Mouse (Mus musculus) hindbrain, embryonic 11.5 days (tissue): ENCODE data around the gene Pcdh19. TPM values are rescaled to one million over a fixed set of nuclear protein-coding genes. Genes with fewer than 3 reads are reported as not detected.
A peak's percentile ranks its signal among the peaks of the same experiment; 100 is the strongest.

Experiments used
- ATAC-seq: fragments of 200-750 bp; cut with Nextera tagmentation; 2 replicates; pipeline ENCODE4 v1.8.0; 2017; ENCODE audit warnings: mild to moderate bottlenecking, moderate TSS enrichment, moderate library complexity; ENCODE audit not compliant: low FRiP score
- DNase-seq: peaks from one replicate; pipeline ENCODE4 v3.0.0-alpha.2; 2015; ENCODE audit warnings: low spot score
- H3K27ac ChIP-seq: fragments of 300-500 bp; sonication (generic); 2 replicates; pipeline ENCODE4 v1.5.1; 2014; ENCODE audit warnings: mild to moderate bottlenecking, low read depth, low read length
- H3K27me3 ChIP-seq: fragments of 300-500 bp; sonication (generic); 2 replicates; pipeline ENCODE4 v1.6.1; 2014; ENCODE audit warnings: mild to moderate bottlenecking, low read length, moderate library complexity, mixed read lengths; ENCODE audit not compliant: control insufficient read depth, insufficient read depth
- H3K36me3 ChIP-seq: fragments of 300-500 bp; sonication (generic); 2 replicates; pipeline ENCODE4 v1.6.1; 2014; ENCODE audit warnings: mild to moderate bottlenecking, low read length, moderate library complexity, mixed read lengths; ENCODE audit not compliant: control insufficient read depth, insufficient read depth
- H3K4me1 ChIP-seq: fragments of 300-500 bp; sonication (generic); replicated peaks from 2 replicates; pipeline ENCODE4 v1.6.1; 2014; ENCODE audit warnings: low read length, mixed read lengths; ENCODE audit not compliant: control insufficient read depth, insufficient read depth
- H3K4me2 ChIP-seq: fragments of 300-500 bp; sonication (generic); replicated peaks from 2 replicates; pipeline ENCODE4 v1.6.1; 2014; ENCODE audit warnings: mild to moderate bottlenecking, low read depth, low read length
- H3K4me3 ChIP-seq: fragments of 300-500 bp; sonication (generic); 2 replicates; pipeline ENCODE4 v1.5.1; 2014; ENCODE audit warnings: low read depth, low read length
- H3K9ac ChIP-seq: fragments of 300-500 bp; sonication (generic); 2 replicates; pipeline ENCODE4 v1.6.1; 2014; ENCODE audit warnings: low read depth, low read length
- H3K9me3 ChIP-seq: fragments of 300-500 bp; sonication (generic); 2 replicates; pipeline ENCODE4 v1.6.1; 2016; ENCODE audit warnings: low read length; ENCODE audit not compliant: control insufficient read depth
- WGBS: fragments of 180-500 bp; shearing (Covaris S2); extraction: QIAGEN DNeasy Blood & Tissue Kit; methylation state at CpG from one replicate; pipeline ENCODE4 v1.1.7; 2014; 5-methylcytosine and 5-hydroxymethylcytosine counted together
- polyA plus RNA-seq: library from polyadenylated mRNA; unstranded; fragments of >200 nt; fragmentation: Nextera tagmentation; extraction: Ambion mirVana; gene quantifications from 2 replicates; pipeline ENCODE4 v1.2.1, GENCODE M21; 2014

The Pcdh19 gene
- polyA plus RNA-seq, 1 experiment from 2014 or later: 4.8 TPM

DNA sequence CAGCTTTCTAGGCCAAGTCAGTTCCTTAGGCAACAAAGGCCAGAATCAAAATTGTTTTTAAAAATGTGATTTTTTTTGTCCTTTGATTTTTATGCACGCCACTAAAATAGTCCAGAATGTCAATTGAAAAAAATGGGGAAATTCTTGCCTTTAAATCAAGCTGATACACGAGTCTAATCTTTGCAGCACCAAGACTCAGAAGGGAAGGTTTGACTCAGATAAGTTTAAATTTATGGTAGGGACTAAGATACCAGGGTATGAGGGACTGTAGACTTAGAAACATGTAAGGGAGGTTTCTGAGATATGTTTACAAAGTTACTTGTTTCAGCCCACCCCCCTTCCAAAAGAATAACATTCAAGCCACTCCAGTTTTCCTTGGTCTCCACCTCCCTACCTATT is 3.6 kb upstream of the Pcdh19 start:
- no peaks in the 10 kb centered on the region; the same call in 1 of the 2 replicates for H3K27me3 ChIP-seq
- no peak for DNase-seq
- no peaks in the 10 kb centered on the region for H3K9me3 ChIP-seq
- no peaks in the 10 kb centered on the region for H3K4me1 ChIP-seq
- no peak overlapping the region for H3K4me2 ChIP-seq
- no peak overlapping the region for H3K9ac ChIP-seq
- no peak overlapping the region for H3K4me3 ChIP-seq
- WGBS: 45% methylated on average over 2 of the region's 2 CpGs
- no peak for ATAC-seq
- no peaks in the 10 kb centered on the region for H3K36me3 ChIP-seq
- no peak overlapping the region for H3K27ac ChIP-seq

DNA sequence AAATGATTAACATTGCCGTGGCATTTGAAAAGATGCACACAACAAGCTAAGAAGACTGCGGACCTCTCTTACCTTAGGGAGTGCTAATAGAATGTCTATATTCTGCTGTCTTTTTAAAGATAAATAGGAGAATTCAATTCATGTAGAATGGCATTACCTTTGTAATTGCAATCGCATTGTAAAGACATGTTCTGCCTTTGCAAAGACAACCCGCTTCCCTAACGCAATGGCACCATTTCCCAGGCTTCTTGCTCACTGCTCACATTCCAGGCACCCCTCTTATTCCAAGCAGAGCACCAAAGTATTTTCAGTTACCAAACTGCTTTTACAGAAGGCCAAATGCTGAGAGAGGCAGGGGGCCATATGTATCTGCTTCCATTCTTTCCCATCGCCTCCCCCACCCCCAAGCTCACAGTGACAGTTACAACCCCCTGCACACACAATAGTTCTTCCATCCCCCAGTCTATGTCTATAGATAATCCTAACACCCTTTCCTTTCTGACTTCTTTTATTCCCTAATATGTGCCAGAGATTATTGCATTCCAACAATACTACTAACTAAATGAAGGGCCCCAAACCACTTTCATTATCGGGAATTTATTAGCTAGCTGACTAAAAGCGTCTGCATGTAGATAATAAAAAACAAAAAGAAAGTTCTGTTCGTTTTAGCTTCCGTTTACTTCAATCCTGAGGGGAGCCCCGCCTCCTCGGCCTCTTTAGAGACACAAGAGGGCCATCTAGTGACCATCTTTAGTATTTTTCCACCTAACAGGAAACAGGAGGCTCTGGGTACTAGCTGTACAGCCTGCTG is 3.0 kb upstream of the Pcdh19 start:
- H3K9me3 ChIP-seq: no peaks in the 10 kb centered on the region
- no peaks in the 10 kb centered on the region for H3K4me1 ChIP-seq
- no peak overlapping the region for H3K27ac ChIP-seq
- peak; percentile 77 for DNase-seq
- 13% methylated on average over 12 of the region's 12 CpGs for WGBS
- H3K36me3 ChIP-seq: no peaks in the 10 kb centered on the region
- peak overlapping the region; percentile 45 for H3K4me2 ChIP-seq
- peak overlapping the region; percentile 26 for H3K4me3 ChIP-seq
- ATAC-seq: no peak
- H3K27me3 ChIP-seq: no peaks in the 10 kb centered on the region; the same call in 1 of the 2 replicates
- no peak overlapping the region for H3K9ac ChIP-seq

DNA sequence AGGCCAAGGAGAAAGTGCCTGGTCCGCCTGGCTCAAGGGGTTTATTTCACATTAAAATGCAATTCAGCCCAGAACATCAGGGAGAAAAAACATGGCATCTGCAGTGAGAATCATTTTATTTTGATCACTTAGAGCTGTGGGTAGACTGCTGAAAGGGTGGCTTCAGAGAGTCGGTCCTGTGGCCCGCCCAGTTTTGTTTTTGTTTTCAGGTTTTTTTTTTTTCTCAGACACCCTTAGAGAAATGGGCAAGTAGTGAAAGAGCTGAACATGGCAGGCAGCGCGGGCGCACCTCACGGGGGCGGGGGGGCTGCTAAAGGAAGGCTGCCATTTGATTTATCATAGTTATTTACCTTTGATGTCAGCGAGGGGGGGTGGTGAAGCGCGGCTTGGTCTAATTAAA is 2.0 kb upstream of the Pcdh19 start:
- Histone ChIP-seq H3K9me3 (no peaks in the 10 kb centered on the region), H3K36me3 (no peaks in the 10 kb centered on the region), H3K27ac (no peak overlapping the region), H3K4me2 (peak overlapping the region; percentile 45), H3K9ac (no peak overlapping the region), H3K4me3 (peak overlapping the region; percentile 26), H3K27me3 (no peaks in the 10 kb centered on the region; the same call in 1 of the 2 replicates), H3K4me1 (no peaks in the 10 kb centered on the region)
- DNase-seq (peak; percentile 12), ATAC-seq (no peak)
- 18% methylated on average over 11 of the region's 11 CpGs for WGBS

DNA sequence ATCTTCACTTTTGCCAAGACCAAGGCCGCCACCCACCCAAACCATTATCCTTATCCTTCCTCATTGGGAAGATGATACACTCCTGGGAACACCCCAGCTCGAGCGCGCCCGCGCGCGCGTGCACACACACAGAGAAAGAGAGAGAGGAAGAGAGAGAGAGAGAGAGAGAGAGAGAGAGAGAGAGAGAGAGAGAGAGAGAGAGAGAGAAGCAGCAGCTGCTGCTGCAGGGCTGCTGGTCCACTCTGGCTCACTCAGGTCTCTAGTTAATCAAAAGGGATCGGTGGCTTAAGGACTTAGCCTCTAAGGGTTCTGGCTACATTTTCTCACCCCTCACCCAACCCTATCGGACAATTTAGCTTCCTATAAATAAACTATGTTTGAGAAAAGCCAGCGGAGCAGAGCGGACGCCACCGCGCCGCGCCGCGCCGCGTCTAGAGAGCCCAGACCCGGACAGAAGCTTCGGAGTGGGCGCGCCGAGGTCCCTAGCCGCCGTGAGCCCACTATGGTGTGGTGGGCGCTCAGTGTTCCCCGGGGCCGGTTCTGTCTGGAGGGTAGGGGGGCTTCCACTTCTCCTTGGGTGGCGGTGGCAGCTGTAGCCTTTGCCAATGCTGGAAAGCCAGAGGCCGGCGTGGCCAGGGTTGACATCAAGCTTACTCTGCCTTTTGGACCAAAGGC is 926 bp upstream of the Pcdh19 start:
- peak; percentile 18 for ATAC-seq
- peak overlapping the region; percentile 83 for H3K4me2 ChIP-seq
- no peaks in the 10 kb centered on the region for H3K9me3 ChIP-seq
- no peaks in the 10 kb centered on the region for H3K4me1 ChIP-seq
- H3K9ac ChIP-seq: peak overlapping the region; percentile 31
- peak overlapping the region; percentile 34 for H3K4me3 ChIP-seq
- peaks cover 3% of the 10 kb centered on the region; the same call in 1 of the 2 replicates for H3K27me3 ChIP-seq
- 21% methylated on average over 35 of the region's 35 CpGs for WGBS
- peak; percentile 44 for DNase-seq
- no peaks in the 10 kb centered on the region for H3K36me3 ChIP-seq
- H3K27ac ChIP-seq: no peak overlapping the region

DNA sequence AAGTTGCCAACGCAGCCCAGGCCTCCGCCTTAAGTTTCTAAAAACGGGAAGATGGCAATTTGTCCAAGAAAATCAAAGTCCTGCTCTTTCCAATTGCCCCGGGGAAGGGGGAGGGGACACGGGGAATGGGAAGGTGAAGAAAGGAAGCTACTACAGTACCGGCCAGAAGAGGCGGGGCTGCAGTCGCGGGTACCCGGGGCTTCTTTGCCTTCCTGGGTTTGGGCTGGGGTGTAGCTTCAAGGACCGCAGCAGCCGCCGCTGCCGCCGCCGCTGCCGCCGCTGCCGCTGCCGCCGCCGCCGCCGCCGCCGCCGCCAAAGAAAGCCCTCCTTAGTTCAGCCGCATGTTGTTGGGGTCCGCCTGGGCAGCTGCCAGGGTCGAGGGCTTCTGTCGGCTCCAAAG is 631 bp downstream of the Pcdh19 start:
- DNase-seq (no peak), ATAC-seq (0 out of 2 replicates have a peak, but pooled peaks have one; percentile 1)
- peak overlapping the region; percentile 83 for H3K4me2 ChIP-seq
- 13% methylated on average over 17 of the region's 31 CpGs for WGBS
- 0 out of 2 replicates have a peak overlapping the region, but pooled peaks have one; percentile 42 for H3K27ac ChIP-seq
- H3K36me3 ChIP-seq: no peaks in the 10 kb centered on the region
- H3K9ac ChIP-seq: peak overlapping the region; percentile 42; the same call in 1 of the 2 replicates
- peaks cover 3% of the 10 kb centered on the region; the same call in 1 of the 2 replicates for H3K27me3 ChIP-seq
- H3K4me3 ChIP-seq: peak overlapping the region; percentile 48
- H3K4me1 ChIP-seq: no peaks in the 10 kb centered on the region
- no peaks in the 10 kb centered on the region for H3K9me3 ChIP-seq

DNA sequence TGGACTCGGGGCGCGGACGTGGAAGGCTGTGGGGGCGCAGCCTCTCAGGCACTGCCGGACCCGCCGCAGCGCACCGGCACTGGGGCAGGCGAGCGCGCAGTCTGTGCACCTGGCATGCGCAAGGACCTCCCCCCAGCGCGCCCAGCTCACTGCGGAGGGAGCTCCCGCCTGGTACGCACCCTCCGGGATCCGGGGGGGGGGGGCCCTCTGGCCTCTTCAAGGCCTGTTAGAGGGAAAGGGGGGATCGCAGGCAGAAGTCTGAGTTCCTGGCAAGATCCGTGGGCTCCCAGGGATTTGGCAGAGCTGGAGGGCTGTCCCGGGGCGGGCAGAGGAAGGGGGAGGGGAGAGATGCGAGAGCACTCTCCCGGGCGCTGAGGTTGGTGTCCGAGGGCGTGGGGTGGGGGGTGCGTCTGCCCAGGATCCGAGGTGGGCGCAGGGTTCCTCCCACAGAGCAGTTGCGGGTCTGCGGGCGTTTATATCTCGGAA is 1.1 kb downstream of the Pcdh19 start:
- peak; percentile 34 for DNase-seq
- ATAC-seq: peak; percentile 11
- H3K4me3 ChIP-seq: peak overlapping the region; percentile 48

DNA sequence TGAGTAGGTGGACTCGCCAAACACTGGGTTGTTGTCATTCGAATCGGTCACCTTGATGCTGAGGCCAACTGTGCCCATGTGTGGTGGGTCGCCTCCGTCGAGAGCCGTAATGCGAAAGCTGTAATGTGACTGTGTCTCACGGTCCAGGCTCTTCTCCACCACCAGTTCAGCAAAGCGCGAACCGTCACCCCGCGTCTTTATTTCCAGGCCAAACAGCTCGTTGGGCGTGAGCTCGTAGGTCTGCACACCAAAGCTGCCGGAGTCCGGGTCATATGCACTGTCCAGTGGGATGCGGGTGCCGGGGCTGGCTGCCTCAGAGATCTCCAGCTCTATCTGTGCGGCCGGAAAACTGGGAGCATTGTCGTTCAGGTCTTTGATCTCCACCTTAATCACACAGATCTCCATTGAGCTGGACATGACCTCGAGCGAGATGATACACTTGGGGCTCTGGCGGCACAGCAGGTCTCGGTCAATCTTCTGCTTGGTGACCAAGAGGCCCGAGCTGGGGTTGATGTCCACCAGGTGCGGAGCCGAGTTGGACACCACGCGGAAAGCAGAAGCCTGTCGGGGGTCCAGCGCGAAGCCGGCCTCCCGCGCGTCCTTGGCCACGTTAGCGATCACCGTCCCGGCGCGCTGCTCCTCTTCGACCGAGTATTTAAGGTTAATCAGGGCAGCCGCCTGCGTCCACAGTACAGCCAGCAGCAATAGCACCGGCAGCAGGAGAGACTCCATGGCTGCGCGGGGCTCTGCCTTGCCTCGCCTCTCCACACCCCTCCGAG is 2.1 kb downstream of the Pcdh19 start:
- DNase-seq (peak; percentile 37), ATAC-seq (0 out of 2 replicates have a peak, but pooled peaks have one; percentile 0)
- H3K4me2 ChIP-seq: peak overlapping the region; percentile 83
- H3K4me3 ChIP-seq: peak overlapping the region; percentile 48
- H3K36me3 ChIP-seq: no peaks in the 10 kb centered on the region
- no peak overlapping the region for H3K27ac ChIP-seq
- H3K9me3 ChIP-seq: no peaks in the 10 kb centered on the region
- WGBS: 23% methylated on average over 53 of the region's 55 CpGs
- H3K9ac ChIP-seq: no peak overlapping the region
- H3K27me3 ChIP-seq: peaks cover 3% of the 10 kb centered on the region; the same call in 1 of the 2 replicates
- no peaks in the 10 kb centered on the region for H3K4me1 ChIP-seq

More for the DNA sequence above, 1.1 kb downstream of the Pcdh19 start:
- H3K36me3 ChIP-seq: no peaks in the 10 kb centered on the region
- H3K9ac ChIP-seq: peak overlapping the region; percentile 27; the same call in 1 of the 2 replicates
- no peaks in the 10 kb centered on the region for H3K9me3 ChIP-seq
- H3K4me1 ChIP-seq: no peaks in the 10 kb centered on the region
- H3K27ac ChIP-seq: no peak overlapping the region
- peaks cover 3% of the 10 kb centered on the region; the same call in 1 of the 2 replicates for H3K27me3 ChIP-seq
- peak overlapping the region; percentile 83 for H3K4me2 ChIP-seq
- 26% methylated on average over 26 of the region's 37 CpGs for WGBS

DNA sequence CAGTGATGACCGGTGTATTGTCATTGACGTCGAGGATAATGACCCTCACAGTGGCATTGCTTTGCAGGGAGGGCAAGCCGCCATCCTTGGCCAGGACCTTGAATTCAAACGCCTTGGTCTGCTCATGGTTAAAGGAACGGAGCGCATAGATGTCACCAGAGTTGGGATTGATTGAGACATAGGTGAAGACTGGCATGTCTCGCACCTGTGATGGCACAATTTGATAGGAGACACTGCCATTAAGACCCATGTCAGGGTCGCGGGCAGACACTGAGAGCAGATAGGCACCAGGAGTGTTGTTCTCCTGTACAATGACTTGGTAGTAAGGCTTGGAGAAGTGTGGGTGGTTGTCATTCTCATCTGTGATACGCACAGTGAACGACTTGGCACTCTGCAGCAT is 3.2 kb downstream of the Pcdh19 start:
- Histone ChIP-seq H3K9ac (no peak overlapping the region), H3K27me3 (peaks cover 3% of the 10 kb centered on the region; the same call in 1 of the 2 replicates), H3K4me3 (no peak overlapping the region; the same call in 1 of the 2 replicates), H3K4me1 (no peaks in the 10 kb centered on the region), H3K4me2 (peak overlapping the region; percentile 83; the same call in 1 of the 2 replicates), H3K27ac (no peak overlapping the region), H3K36me3 (no peaks in the 10 kb centered on the region), H3K9me3 (no peaks in the 10 kb centered on the region)
- 30% methylated on average over 12 of the region's 12 CpGs for WGBS
- no peak for DNase-seq
- no peak for ATAC-seq
